Mouse (Mus musculus) heart, embryonic 12.5 days (tissue): ENCODE results near the gene Grb2. TPM values are rescaled to one million over a fixed set of nuclear protein-coding genes. Genes with fewer than 3 reads are reported as not detected.
A peak's percentile ranks its signal among the peaks of the same experiment; 100 is the strongest.

Experiments used
- ATAC-seq: fragments of 200-750 bp; cut with Nextera tagmentation; 2 replicates; pipeline ENCODE4 v1.8.0; 2017; ENCODE audit warnings: moderate TSS enrichment, moderate library complexity; ENCODE audit not compliant: insufficient number of reproducible peaks, low FRiP score
- H3K27ac ChIP-seq: fragments of 300-500 bp; sonication (generic); 2 replicates; pipeline ENCODE4 v1.5.1; 2016; ENCODE audit warnings: mild to moderate bottlenecking, moderate library complexity; ENCODE audit not compliant: poor library complexity, severe bottlenecking
- H3K27me3 ChIP-seq: fragments of 300-500 bp; sonication (generic); replicated peaks from 2 replicates; pipeline ENCODE4 v1.6.1; 2016; ENCODE audit warnings: mild to moderate bottlenecking, moderate library complexity
- H3K36me3 ChIP-seq: fragments of 300-500 bp; sonication (generic); 2 replicates; pipeline ENCODE4 v1.6.1; 2016; ENCODE audit warnings: mild to moderate bottlenecking, moderate library complexity
- H3K4me1 ChIP-seq: fragments of 300-500 bp; sonication (generic); replicated peaks from 2 replicates; pipeline ENCODE4 v1.6.1; 2016; ENCODE audit warnings: mild to moderate bottlenecking
- H3K4me2 ChIP-seq: fragments of 300-500 bp; sonication (generic); 2 replicates; pipeline ENCODE4 v1.6.1; 2016; ENCODE audit warnings: mild to moderate bottlenecking, moderate library complexity
- H3K4me3 ChIP-seq: fragments of 300-500 bp; sonication (generic); 2 replicates; pipeline ENCODE4 v1.5.1; 2016; ENCODE audit warnings: mild to moderate bottlenecking
- H3K9ac ChIP-seq: fragments of 300-500 bp; sonication (generic); 2 replicates; pipeline ENCODE4 v1.6.1; 2016; ENCODE audit warnings: mild to moderate bottlenecking, moderate library complexity
- H3K9me3 ChIP-seq: fragments of 300-500 bp; sonication (generic); replicated peaks from 2 replicates; pipeline ENCODE4 v1.6.1; 2016; ENCODE audit warnings: mild to moderate bottlenecking, moderate library complexity
- WGBS: fragments of 180-500 bp; shearing (Covaris S2); methylation state at CpG from one replicate; pipeline ENCODE4 v1.1.7; 2016; 5-methylcytosine and 5-hydroxymethylcytosine counted together
- polyA plus RNA-seq: library from polyadenylated mRNA; unstranded; fragments of >200 nt; fragmentation: Nextera tagmentation; extraction: Ambion mirVana; gene quantifications from 2 replicates; pipeline ENCODE4 v1.2.1, GENCODE M21; 2016

Gene Grb2
- polyA plus RNA-seq, 1 experiment from 2014 or later, result 95.9 TPM

GRCm38 (mm10) chr11:115697722-115698121 lies 10.7 kb downstream of the Grb2 start:
- Histone ChIP-seq H3K4me1 (peaks cover 58% of the 10 kb centered on the region), H3K27me3 (no peaks in the 10 kb centered on the region), H3K9ac (no peak overlapping the region), H3K36me3 (peaks cover 9% of the 10 kb centered on the region; the same call in 1 of the 2 replicates), H3K9me3 (no peaks in the 10 kb centered on the region), H3K27ac (peak overlapping the region; percentile 67), H3K4me2 (peak overlapping the region; percentile 49; the same call in 1 of the 2 replicates), H3K4me3 (no peak overlapping the region)
- WGBS, result 70% methylated on average over 3 of the region's 3 CpGs
- no peak for ATAC-seq

- peaks cover 61% of the 10 kb centered on the region for H3K4me1 ChIP-seq
- peaks cover 9% of the 10 kb centered on the region; the same call in 1 of the 2 replicates for H3K36me3 ChIP-seq
- no peak overlapping the region for H3K9ac ChIP-seq
- 0 out of 2 replicates have a peak overlapping the region, but pooled peaks have one; percentile 49 for H3K4me2 ChIP-seq
- peak overlapping the region; percentile 67 for H3K27ac ChIP-seq
- no peaks in the 10 kb centered on the region for H3K27me3 ChIP-seq
- no peak overlapping the region for H3K4me3 ChIP-seq
- H3K9me3 ChIP-seq, result no peaks in the 10 kb centered on the region
- WGBS, result 67% methylated on average over 2 of the region's 2 CpGs
- no peak for ATAC-seq
These were observed 11.3 kb downstream of the Grb2 start for GRCm38 (mm10) chr11:115697091-115697490.

DNA sequence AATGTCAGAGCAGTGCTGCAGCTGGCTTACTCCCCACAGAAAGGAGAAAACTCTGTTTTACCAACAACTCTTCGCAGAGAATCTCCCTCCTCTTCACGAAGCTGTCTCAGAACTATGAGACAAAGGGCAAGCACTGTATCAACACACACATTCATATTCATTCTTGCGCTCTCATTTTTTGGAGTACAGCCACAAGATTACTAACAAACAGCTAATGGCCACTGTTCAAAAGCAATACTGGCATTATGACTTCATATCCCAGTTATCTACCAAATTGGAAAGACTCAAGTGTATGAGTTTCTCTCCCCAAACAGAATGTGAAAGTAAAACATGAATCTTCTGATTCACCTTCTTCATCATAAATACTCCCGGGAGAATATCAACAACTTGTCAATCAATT lies 11.9 kb downstream of the Grb2 start:
- Histone ChIP-seq H3K4me1 (peaks cover 67% of the 10 kb centered on the region), H3K36me3 (peaks cover 9% of the 10 kb centered on the region; the same call in 1 of the 2 replicates), H3K27me3 (no peaks in the 10 kb centered on the region), H3K4me2 (no peak overlapping the region), H3K27ac (no peak overlapping the region), H3K9ac (no peak overlapping the region), H3K9me3 (no peaks in the 10 kb centered on the region), H3K4me3 (no peak overlapping the region)
- WGBS, result 82% methylated on average over 4 of the region's 4 CpGs
- no peak for ATAC-seq

- H3K4me2 ChIP-seq, result no peak overlapping the region
- H3K27me3 ChIP-seq, result no peaks in the 10 kb centered on the region
- no peak overlapping the region for H3K27ac ChIP-seq
- ATAC-seq, result no peak
- H3K4me1 ChIP-seq, result peaks cover 67% of the 10 kb centered on the region
- H3K36me3 ChIP-seq, result peaks cover 17% of the 10 kb centered on the region
- H3K4me3 ChIP-seq, result no peak overlapping the region
- WGBS, result 84% methylated on average over 12 of the region's 12 CpGs
- H3K9ac ChIP-seq, result no peak overlapping the region
- H3K9me3 ChIP-seq, result no peaks in the 10 kb centered on the region
These were observed 14.3 kb downstream of the Grb2 start for GRCm38 (mm10) chr11:115693979-115694578.

DNA sequence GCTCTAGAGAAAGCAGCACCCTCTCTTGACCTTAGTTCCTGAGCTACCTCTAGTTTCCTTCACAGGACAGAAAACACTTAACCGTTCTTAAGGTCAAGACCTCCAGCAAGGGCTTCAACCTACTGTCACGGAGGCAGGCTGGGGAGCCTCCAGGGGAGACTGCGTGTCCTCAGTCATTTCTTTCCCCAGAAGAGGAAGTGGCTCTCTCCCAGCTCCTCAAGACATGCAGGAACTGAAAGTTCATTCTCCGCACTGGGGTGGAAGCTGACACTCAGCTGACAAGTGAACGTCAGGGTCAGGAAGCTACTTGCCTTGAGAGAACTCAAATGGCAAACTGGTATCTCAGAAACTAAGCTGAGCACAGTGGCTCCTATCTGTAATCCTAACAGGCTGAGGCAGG lies 15.6 kb downstream of the Grb2 start:
- Histone ChIP-seq H3K27me3 (no peaks in the 10 kb centered on the region), H3K9ac (no peak overlapping the region), H3K27ac (peak overlapping the region; percentile 45; the same call in 1 of the 2 replicates), H3K36me3 (peaks cover 24% of the 10 kb centered on the region), H3K4me3 (no peak overlapping the region), H3K9me3 (no peaks in the 10 kb centered on the region), H3K4me1 (peaks cover 63% of the 10 kb centered on the region), H3K4me2 (no peak overlapping the region)
- no peak for ATAC-seq
- 39% methylated on average over 5 of the region's 5 CpGs for WGBS

- no peaks in the 10 kb centered on the region for H3K27me3 ChIP-seq
- H3K9ac ChIP-seq, result no peak overlapping the region
- no peak overlapping the region for H3K4me2 ChIP-seq
- no peak overlapping the region for H3K4me3 ChIP-seq
- 83% methylated on average over 2 of the region's 2 CpGs for WGBS
- peaks cover 23% of the 10 kb centered on the region for H3K36me3 ChIP-seq
- ATAC-seq, result no peak
- no peaks in the 10 kb centered on the region for H3K9me3 ChIP-seq
- peaks cover 55% of the 10 kb centered on the region for H3K4me1 ChIP-seq
- no peak overlapping the region for H3K27ac ChIP-seq
These were observed 16.4 kb downstream of the Grb2 start for GRCm38 (mm10) chr11:115691976-115692375.

DNA sequence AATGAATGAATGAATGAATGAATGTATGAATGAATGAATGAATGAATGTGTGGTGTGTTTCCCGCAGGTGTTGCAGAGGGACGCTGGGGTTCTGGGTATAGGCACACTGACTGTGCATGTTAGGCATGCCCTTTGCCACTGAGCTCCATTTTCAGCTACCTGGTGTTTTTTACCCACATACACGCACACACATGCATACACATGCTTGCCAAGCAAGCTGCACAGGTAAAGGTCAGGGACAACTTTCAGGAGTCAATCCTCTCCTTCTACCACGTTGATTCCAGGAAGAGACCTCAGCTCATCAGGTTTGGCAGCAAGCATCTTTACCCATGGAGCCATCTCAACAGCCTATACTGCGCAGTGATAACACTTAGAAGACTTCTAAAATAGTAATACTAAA lies 16.9 kb downstream of the Grb2 start:
- H3K27me3 ChIP-seq, result no peaks in the 10 kb centered on the region
- H3K4me3 ChIP-seq, result no peak overlapping the region
- H3K27ac ChIP-seq, result peak overlapping the region; percentile 67
- H3K4me2 ChIP-seq, result peak overlapping the region; percentile 18; the same call in 1 of the 2 replicates
- no peak overlapping the region for H3K9ac ChIP-seq
- 93% methylated on average over 5 of the region's 5 CpGs for WGBS
- no peaks in the 10 kb centered on the region for H3K9me3 ChIP-seq
- H3K4me1 ChIP-seq, result peaks cover 53% of the 10 kb centered on the region
- no peak for ATAC-seq
- peaks cover 23% of the 10 kb centered on the region for H3K36me3 ChIP-seq

DNA sequence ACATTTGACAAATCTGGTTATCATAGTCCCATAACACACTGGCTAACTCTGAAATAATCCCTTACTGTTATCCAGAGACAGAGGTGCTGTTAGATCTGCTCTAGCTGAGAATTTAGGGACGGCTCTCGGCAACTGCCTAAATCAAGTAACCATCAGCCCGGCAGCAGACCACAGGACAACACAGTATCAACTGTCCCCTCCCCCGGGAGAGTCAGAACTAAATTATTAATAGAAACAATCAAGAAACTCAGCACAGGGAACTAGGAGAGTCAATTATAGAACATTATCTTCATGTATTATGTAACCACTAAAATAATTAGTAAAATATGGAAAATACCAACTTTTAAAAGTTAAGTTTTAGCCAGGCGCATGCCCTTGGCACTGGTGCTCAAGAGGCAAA lies 17.4 kb downstream of the Grb2 start:
- H3K27ac ChIP-seq, result peak overlapping the region; percentile 67
- 59% methylated on average over 5 of the region's 5 CpGs for WGBS
- no peak for ATAC-seq

DNA sequence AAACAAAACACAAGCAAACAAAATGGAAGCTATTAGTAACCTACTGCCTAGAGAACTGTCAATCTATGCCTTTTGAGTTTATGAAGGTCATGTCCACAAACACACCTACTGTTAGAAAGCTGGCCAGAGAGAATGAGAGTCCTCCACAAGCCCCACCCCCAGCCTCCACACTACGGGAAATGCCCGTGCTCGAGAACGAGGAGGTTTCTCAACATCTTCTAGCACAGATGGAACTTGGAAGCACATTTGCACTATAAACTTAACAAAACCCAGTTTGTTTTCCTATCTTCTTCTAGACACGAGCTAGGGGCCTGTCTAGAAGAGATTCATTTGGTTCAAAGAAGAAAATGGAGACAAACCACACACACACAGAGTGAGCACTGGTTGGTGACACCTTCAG lies 18.0 kb downstream of the Grb2 start:
- no peak for ATAC-seq
- Histone ChIP-seq H3K4me3 (no peak overlapping the region), H3K36me3 (peaks cover 23% of the 10 kb centered on the region), H3K27ac (peak overlapping the region; percentile 65; the same call in 1 of the 2 replicates), H3K27me3 (no peaks in the 10 kb centered on the region), H3K4me1 (peaks cover 50% of the 10 kb centered on the region), H3K9me3 (no peaks in the 10 kb centered on the region), H3K4me2 (no peak overlapping the region; the same call in 1 of the 2 replicates), H3K9ac (no peak overlapping the region)
- 63% methylated on average over 5 of the region's 5 CpGs for WGBS

More for the DNA sequence above, 17.4 kb downstream of the Grb2 start:
- Histone ChIP-seq H3K9ac (no peak overlapping the region), H3K27me3 (no peaks in the 10 kb centered on the region), H3K9me3 (no peaks in the 10 kb centered on the region), H3K4me2 (peak overlapping the region; percentile 18; the same call in 1 of the 2 replicates), H3K4me1 (peaks cover 50% of the 10 kb centered on the region), H3K4me3 (no peak overlapping the region), H3K36me3 (peaks cover 23% of the 10 kb centered on the region)

DNA sequence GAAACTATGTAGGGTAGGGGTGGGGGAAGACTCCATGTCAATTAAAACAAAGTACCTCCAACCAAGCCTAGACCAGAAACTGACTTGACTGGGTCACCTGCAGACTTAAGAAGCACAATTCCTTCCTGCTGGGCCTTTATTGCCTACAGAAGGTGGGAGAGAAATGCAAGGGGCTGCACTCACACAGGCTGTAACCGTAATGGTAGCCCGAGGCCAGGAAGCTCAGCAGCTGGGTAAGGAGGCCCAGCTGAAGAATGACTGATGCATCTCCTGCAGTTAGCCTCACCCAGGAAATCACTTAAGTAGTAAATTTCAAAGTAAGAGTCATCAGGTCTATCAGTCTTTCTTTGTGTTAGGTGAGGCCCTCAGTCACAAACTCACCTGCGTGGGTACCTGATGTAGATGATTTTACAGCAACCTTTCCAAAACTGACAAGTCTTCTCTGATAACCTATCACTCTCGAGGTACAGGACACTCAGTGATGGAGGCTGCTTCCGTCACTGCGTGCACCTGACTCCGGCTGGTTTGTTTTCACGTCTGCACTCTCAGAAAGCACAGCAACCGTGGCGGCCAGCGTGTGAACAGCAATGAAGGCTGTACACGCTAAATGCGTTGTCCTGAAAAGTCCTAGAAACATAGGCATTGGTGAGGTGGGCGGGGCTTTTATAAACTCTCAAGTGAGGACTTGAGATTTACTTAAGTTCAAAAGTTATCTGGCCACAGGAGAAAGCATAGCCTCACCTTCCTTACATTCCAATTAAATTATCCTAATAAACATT lies 19.1 kb downstream of the Grb2 start:
- WGBS, result 93% methylated on average over 14 of the region's 14 CpGs
- Histone ChIP-seq H3K27me3 (no peaks in the 10 kb centered on the region), H3K4me3 (no peak overlapping the region), H3K27ac (no peak overlapping the region), H3K4me2 (no peak overlapping the region), H3K9me3 (no peaks in the 10 kb centered on the region), H3K4me1 (peaks cover 56% of the 10 kb centered on the region), H3K36me3 (peaks cover 26% of the 10 kb centered on the region), H3K9ac (no peak overlapping the region)
- ATAC-seq, result no peak

DNA sequence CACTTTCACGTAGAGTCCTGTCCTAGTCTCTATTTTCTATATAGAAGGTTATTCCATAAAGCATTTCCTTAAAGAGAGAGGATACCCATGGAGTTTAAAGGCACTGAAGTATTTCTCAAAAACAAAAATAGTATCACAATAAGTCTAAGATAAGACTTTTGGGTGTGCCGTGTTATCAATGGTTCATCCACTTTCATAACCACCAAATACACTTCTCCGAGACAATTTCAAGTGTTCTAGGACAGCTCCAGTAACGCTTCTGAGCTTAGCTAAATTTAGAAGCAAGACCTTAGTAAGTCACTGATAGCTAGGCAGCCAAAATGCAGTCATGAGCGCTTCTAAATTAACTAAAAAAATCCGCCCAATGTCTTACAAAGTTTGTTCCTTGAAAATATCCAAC lies 22.0 kb downstream of the Grb2 start:
- Histone ChIP-seq H3K4me1 (peaks cover 39% of the 10 kb centered on the region), H3K27me3 (no peaks in the 10 kb centered on the region), H3K9me3 (no peaks in the 10 kb centered on the region), H3K27ac (peak overlapping the region; percentile 85), H3K9ac (no peak overlapping the region), H3K4me2 (peak overlapping the region; percentile 48), H3K4me3 (no peak overlapping the region), H3K36me3 (peaks cover 52% of the 10 kb centered on the region)
- no peak for ATAC-seq
- 45% methylated on average over 6 of the region's 6 CpGs for WGBS
